Mouse (Mus musculus) spleen, adult 2 months (tissue): ENCODE results near the gene Frem2.

Experiments
- CTCF ChIP-seq: fragments of 200-500 bp; IDR thresholded peaks from 2 replicates; pipeline ENCODE4 v1.5.1; 2011; ENCODE audit warnings: mild to moderate bottlenecking, inconsistent platforms; ENCODE audit not compliant: insufficient read depth, insufficient read length, insufficient replicate concordance; ENCODE audit errors: extremely low read depth
- POLR2A ChIP-seq: fragments of 200-500 bp; IDR thresholded peaks from 2 replicates; pipeline ENCODE4 v1.6.1; 2011; ENCODE audit warnings: low read depth, low read length, inconsistent platforms

DNA sequence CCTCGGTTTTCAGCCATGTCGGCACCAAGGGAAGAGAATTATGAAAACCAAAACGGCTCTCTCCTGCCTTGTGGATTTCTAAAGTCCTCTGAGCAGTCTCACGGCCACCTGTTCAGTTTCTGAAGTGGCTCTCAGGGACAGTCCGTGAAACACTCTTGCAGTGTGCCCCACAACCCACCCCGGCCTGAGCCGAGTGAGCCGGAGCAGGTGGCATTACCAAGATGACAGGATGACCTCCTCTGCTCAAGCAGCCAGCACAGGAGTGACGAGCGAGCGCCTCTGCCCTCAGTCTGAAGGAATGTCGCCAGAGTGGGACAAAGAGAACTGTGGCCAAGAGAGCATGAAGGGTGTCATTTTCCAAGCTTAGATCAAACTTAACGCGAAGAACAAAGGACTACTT, 26.0 kb downstream of the Frem2 start:
- TF ChIP-seq POLR2A (no peak), CTCF (no peak)
